22 mouse cellular contexts compared by ENCODE assay signal in the genomic region with DNA sequence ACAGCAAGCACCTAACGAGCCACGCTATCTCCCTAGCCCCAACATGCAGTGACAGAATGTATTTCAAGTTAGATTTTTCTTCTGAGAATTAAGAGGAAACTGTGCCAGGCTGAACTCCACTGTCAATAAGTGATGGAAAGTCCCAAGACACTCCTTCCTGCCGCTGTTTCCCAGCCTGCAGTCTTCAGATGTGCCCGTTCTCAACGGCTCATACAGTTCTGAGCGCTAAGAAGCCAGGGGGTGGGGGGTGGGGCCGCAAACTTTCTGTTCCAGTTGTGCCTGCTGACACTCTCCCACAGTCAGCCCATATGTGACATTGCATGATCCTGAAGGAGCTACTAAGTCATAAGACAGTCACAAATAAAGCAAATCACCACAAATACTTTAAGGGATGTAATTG.
"Had no signal": no experiment of that assay in that cellular context is flagged by ENCODE, and none has a peak within 500 bp of the region (broad histone marks: within the 10 kb centered on the region; RNA-seq: fewer than 3 reads in every experiment).

No protein-coding gene starts in this region.

- DNase-seq: gastrocnemius, adult 2 months; gastrocnemius, postnatal 10 days; gastrocnemius, postnatal 25 days; heart, adult 2 months; heart, postnatal 10 days; heart, postnatal 4 days; kidney, adult 18-20 months; kidney, adult 8-10 months; kidney, postnatal 10 days; kidney, postnatal 25 days; kidney, postnatal 4 days; liver; liver, embryonic 13.5 days had no signal

- H3K4me3 ChIP-seq: gastrocnemius, adult 2 months; heart, adult 2 months; hindbrain, embryonic 10.5 days; hindbrain, embryonic 12.5 days; intestine, embryonic 15.5 days; layer of hippocampus, adult 2 months; left cerebral cortex, adult 2 months; limb, embryonic 10.5 days; limb, embryonic 12.5 days; liver, embryonic 13.5 days; liver, embryonic 15.5 days had no signal

- H3K36me3 ChIP-seq: hindbrain, embryonic 10.5 days; hindbrain, embryonic 12.5 days; intestine, embryonic 15.5 days; limb, embryonic 10.5 days; limb, embryonic 12.5 days; liver, embryonic 13.5 days; liver, embryonic 15.5 days had no signal

- H3K27me3 ChIP-seq: hindbrain, embryonic 12.5 days; intestine, embryonic 15.5 days; limb, embryonic 12.5 days; liver, embryonic 13.5 days; liver, embryonic 15.5 days had no signal

- H3K27ac ChIP-seq: gastrocnemius, adult 2 months; heart, adult 2 months; hindbrain, embryonic 10.5 days; hindbrain, embryonic 12.5 days; hindbrain, embryonic 14.5 days; intestine, embryonic 15.5 days; layer of hippocampus, adult 2 months; left cerebral cortex, adult 2 months; limb, embryonic 10.5 days; limb, embryonic 12.5 days; liver, embryonic 13.5 days; liver, embryonic 15.5 days had no signal
